ENCODE assay signal across 26 mouse cellular contexts in the genomic region with DNA sequence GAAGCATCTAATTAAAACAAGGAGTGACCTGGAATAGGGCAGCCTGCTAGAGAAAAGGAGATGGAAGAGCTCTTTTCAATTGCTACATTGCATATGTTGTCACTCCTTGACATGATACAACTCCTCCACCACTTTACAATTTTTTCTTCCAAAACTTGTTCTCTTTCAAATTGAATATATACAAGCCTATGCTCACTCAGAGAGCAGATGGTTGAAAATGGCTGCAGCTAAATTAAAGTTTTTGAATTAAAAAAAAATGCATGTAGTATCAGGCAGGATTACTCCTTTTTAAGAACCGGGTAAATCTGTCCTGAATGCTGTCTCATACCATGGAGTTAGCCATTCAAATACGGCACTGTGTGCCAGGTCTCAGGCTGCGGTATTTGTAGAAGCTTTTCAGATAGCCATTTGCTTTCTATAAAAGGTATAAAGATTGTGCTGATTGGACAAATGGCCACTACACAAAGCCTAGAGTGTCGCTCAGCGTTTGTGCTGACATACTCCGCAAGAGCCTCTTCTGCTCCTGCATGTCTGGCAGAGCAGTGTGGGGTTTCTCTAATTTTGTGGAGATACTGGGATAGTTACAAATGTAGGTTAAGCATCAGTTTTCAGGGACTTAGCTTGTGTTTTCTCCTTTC. TPM values are rescaled to one million over a fixed set of nuclear protein-coding genes. Genes with fewer than 3 reads are reported as not detected.
DNase-seq lines count a peak whose midpoint lies in the region; ATAC-seq and TF ChIP-seq lines count a peak whose summit lies in the region.
"Had no signal": no experiment of that assay in that cellular context is flagged by ENCODE, and none has a peak within 500 bp of the region (broad histone marks: within the 10 kb centered on the region; RNA-seq: fewer than 3 reads in every experiment).

No protein-coding gene starts in this region.

- intact Hi-C loops in left cerebral cortex, postnatal 25 days (cut with DNase I), result no loop called here

- H3K27me3 ChIP-seq in forebrain, postnatal 0 days (ENCODE audit: insufficient read depth, low read length), result no peaks in the 10 kb centered on the region
- no peaks in the 10 kb centered on the region for H3K27me3 ChIP-seq in forebrain, embryonic 12.5 days
- H3K27me3 ChIP-seq: embryonic facial prominence, embryonic 13.5 days; heart, embryonic 13.5 days; hindbrain, embryonic 12.5 days; hindbrain, embryonic 15.5 days had no signal

- TF ChIP-seq CTCF in forebrain, postnatal 0 days (IDR thresholded peaks at IDR 0.05; ENCODE audit: low read depth), result no peak

- 58% methylated on average over 6 of the region's 6 CpGs for WGBS in forebrain, postnatal 0 days
- 82% methylated on average over 6 of the region's 6 CpGs for WGBS in forebrain, embryonic 12.5 days

- no peaks in the 10 kb centered on the region for H3K9me3 ChIP-seq in forebrain, postnatal 0 days (ENCODE audit: low read length)
- no peaks in the 10 kb centered on the region for H3K9me3 ChIP-seq in forebrain, embryonic 12.5 days
- H3K9me3 ChIP-seq: embryonic facial prominence, embryonic 10.5 days; embryonic facial prominence, embryonic 13.5 days; heart, embryonic 10.5 days; heart, embryonic 13.5 days; hindbrain, embryonic 12.5 days; hindbrain, embryonic 15.5 days had no signal

- H3K27ac ChIP-seq in forebrain, postnatal 0 days (ENCODE audit: low read depth, low read length), result peak overlapping the region; percentile 58; the same call in 1 of the 2 replicates
- H3K27ac ChIP-seq in forebrain, embryonic 12.5 days, result no peak overlapping the region
- H3K27ac ChIP-seq: embryonic facial prominence, embryonic 10.5 days; embryonic facial prominence, embryonic 13.5 days; gastrocnemius, adult 2 months; heart, adult 2 months; heart, embryonic 10.5 days; heart, embryonic 13.5 days; hindbrain, embryonic 12.5 days; hindbrain, embryonic 15.5 days had no signal

- no peak overlapping the region for H3K4me2 ChIP-seq in forebrain, postnatal 0 days (ENCODE audit: low read depth)
- no peak overlapping the region for H3K4me2 ChIP-seq in forebrain, embryonic 12.5 days
- H3K4me2 ChIP-seq: embryonic facial prominence, embryonic 13.5 days; heart, embryonic 13.5 days; hindbrain, embryonic 12.5 days; hindbrain, embryonic 15.5 days had no signal

- no peak overlapping the region for H3K9ac ChIP-seq in forebrain, postnatal 0 days
- H3K9ac ChIP-seq in forebrain, embryonic 12.5 days, result no peak overlapping the region
- H3K9ac ChIP-seq: embryonic facial prominence, embryonic 13.5 days; heart, embryonic 13.5 days; hindbrain, embryonic 12.5 days; hindbrain, embryonic 15.5 days had no signal

- no peak overlapping the region for H3K4me3 ChIP-seq in forebrain, postnatal 0 days (ENCODE audit: low read depth, low read length)
- H3K4me3 ChIP-seq in forebrain, embryonic 12.5 days (replicated peaks), result no peak overlapping the region
- H3K4me3 ChIP-seq: embryonic facial prominence, embryonic 10.5 days; embryonic facial prominence, embryonic 13.5 days; erythroblast, embryonic 14.5 days; gastrocnemius, adult 2 months; heart, adult 2 months; heart, embryonic 10.5 days; heart, embryonic 13.5 days; hindbrain, embryonic 12.5 days; hindbrain, embryonic 15.5 days had no signal

- H3K36me3 ChIP-seq in forebrain, postnatal 0 days (ENCODE audit: insufficient read depth), result no peaks in the 10 kb centered on the region
- H3K36me3 ChIP-seq in forebrain, embryonic 12.5 days (replicated peaks), result no peaks in the 10 kb centered on the region
- H3K36me3 ChIP-seq: embryonic facial prominence, embryonic 10.5 days; embryonic facial prominence, embryonic 13.5 days; heart, embryonic 10.5 days; heart, embryonic 13.5 days; hindbrain, embryonic 12.5 days; hindbrain, embryonic 15.5 days had no signal

- H3K4me1 ChIP-seq in forebrain, postnatal 0 days (ENCODE audit: insufficient read depth), result 0 out of 2 replicates have a peak, but pooled peaks cover 4% of the 10 kb centered on the region
- H3K4me1 ChIP-seq in forebrain, embryonic 12.5 days, result no peaks in the 10 kb centered on the region
- H3K4me1 ChIP-seq: embryonic facial prominence, embryonic 10.5 days; embryonic facial prominence, embryonic 13.5 days; heart, embryonic 10.5 days; heart, embryonic 13.5 days; hindbrain, embryonic 12.5 days; hindbrain, embryonic 15.5 days had no signal

- ATAC-seq in forebrain, postnatal 0 days, result peak; percentile 58
- ATAC-seq in forebrain, embryonic 12.5 days (ENCODE audit: low FRiP score), result no peak
- ATAC-seq: CD4-positive, CD25-positive, alpha-beta regulatory T cell, adult 4 months; intestine, postnatal 0 days had no signal

- DNase-seq in forebrain, postnatal 0 days, result peak; percentile 48
- peak; percentile 11 to 75 for DNase-seq in left cerebral cortex, postnatal 25 days (ENCODE audit: low spot score in 2 of 2)
- no peak for DNase-seq in left cerebral cortex, adult 8-10 months (ENCODE audit: low spot score in 2 of 2)
- DNase-seq in telencephalon, adult 2 months (ENCODE audit: low read depth, low spot score), result peak; percentile 52
- no peak for DNase-seq in thymus, postnatal 25 days
- DNase-seq: adrenal gland, adult 2 months; adrenal gland, postnatal 14 days; cerebellum, adult 11-12 months; cerebellum, adult 8-10 months; cerebellum, postnatal 10 days; cerebellum, postnatal 36 days; embryo, embryonic 11 days; gastrocnemius, adult 2 months; gastrocnemius, postnatal 14 days; heart, adult 2 months had no signal

RNA-seq across cellular contexts. Expression of gene Dync1i1, which starts 16.1 kb away (rescaled TPM):
- 132 and 172 TPM in 2 replicates for total RNA-seq in forebrain, postnatal 0 days (2014; rRNA removed)
- 134 and 193 TPM in 2 replicates for polyA plus RNA-seq in forebrain, postnatal 0 days (2015; fragmentation: Nextera tagmentation; extraction: Ambion mirVana)
- polyA plus RNA-seq in forebrain, embryonic 12.5 days (2016; fragmentation: Nextera tagmentation; extraction: Ambion mirVana), result 5.0 and 5.4 TPM in 2 replicates
- total RNA-seq in left cerebral cortex, postnatal 25 days (2021), result 100 to 1,000 TPM; 127 to 134 TPM
- total RNA-seq in left cerebral cortex, adult 8-10 months (2022), result 100 to 1,000 TPM; 114 to 143 (median 126) TPM
- total RNA-seq: MEL had no signal
- polyA plus RNA-seq: CD4-positive, CD25-positive, alpha-beta regulatory T cell, adult 4 months; erythroblast, embryonic 14.5 days had no signal

Comparison
In these comparisons a context has a peak if more than half of its experiments do, and no peak if none do; other contexts are left out.
1. DNase-seq: peak in forebrain, postnatal 0 days (single experiment), left cerebral cortex, postnatal 25 days (2 of 2) and telencephalon, adult 2 months (single experiment); none in left cerebral cortex, adult 8-10 months (0 of 2) and thymus, postnatal 25 days (single experiment).